Mouse (Mus musculus) heart, postnatal 36 days (tissue): ENCODE results near the gene Zfp990. TPM values are rescaled to one million over a fixed set of nuclear protein-coding genes. Genes with fewer than 3 reads are reported as not detected.
"Not testable (repeated sequence)": the region's sequence is repeated elsewhere in the genome, so short reads cannot be mapped to it uniquely, and the experiment has no call there.

Source experiments
- DNase-seq, 2 experiments: peaks; one replicate each; pipeline ENCODE4 v3.0.0; 2021 to 2022
- intact Hi-C: fragments of 180-260 bp; cut with DNase I; formaldehyde crosslinking; loops from one replicate; pipeline ENCODE4 v1.15.1; 2025
- total RNA-seq, 2 experiments: library from RNA; stranded (reverse); gene quantifications; 2 replicates each; pipeline ENCODE4 v1.2.3; 2021

Gene Zfp990
- total RNA-seq, 2 experiments from 2014 or later, result 0.19 to 0.28 TPM

DNA sequence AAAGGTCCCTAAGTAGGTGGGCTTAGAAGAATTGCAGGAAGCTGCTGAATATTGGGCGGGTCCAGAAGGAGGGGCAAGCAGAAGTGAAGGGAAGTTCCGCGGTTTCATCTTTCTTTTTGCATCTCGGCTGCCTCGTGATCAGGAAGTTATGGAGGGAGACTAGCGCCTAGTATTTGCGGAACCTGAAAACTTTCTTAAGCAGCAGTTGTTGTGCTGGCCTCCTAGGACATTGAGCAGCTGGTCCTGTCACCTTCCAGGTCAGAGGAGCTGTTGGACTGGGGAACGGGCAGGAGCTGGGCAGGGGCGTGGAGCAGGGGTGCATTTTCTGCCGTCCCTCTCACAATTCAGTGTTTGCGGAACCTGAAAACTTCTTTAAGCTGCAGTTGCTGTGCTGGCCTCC lies 74.5 kb downstream of the Zfp990 start, which contains the start of gene Gm13212:
Gene Gm13212, plus strand, starts transcription at position 89 of the 400 bp plus-strand sequence.
- DNase-seq, intact Hi-C loops: not testable (repeated sequence)

- intact Hi-C loops, DNase-seq: not testable (repeated sequence)
Measured at GRCm38 (mm10) chr4:145586046-145586445, 75.5 kb downstream of the Zfp990 start.

Other genes with a start within 250 kb of the Zfp990 start
- under 1 TPM in 1 of 2 experiments, not detected in 1; 0.11 TPM for gene Tnfrsf8, start 195.6 kb upstream of the Zfp990 start, total RNA-seq
- gene Gm13212, start 74.4 kb downstream of the Zfp990 start, total RNA-seq, result 1 to 10 TPM; 2.5 TPM
- gene Zfp980, start 159.9 kb downstream of the Zfp990 start, total RNA-seq, result under 1 TPM in 1 of 2 experiments, not detected in 1; 0.08 TPM